Mouse (Mus musculus): Measurements from ENCODE around the gene Asb2. TPM values are rescaled to one million over a fixed set of nuclear protein-coding genes. Genes with fewer than 3 reads are reported as not detected.

The Asb2 gene
- total RNA-seq (2021) = 1 to 10 TPM; 3.3 to 3.7 TPM

DNA sequence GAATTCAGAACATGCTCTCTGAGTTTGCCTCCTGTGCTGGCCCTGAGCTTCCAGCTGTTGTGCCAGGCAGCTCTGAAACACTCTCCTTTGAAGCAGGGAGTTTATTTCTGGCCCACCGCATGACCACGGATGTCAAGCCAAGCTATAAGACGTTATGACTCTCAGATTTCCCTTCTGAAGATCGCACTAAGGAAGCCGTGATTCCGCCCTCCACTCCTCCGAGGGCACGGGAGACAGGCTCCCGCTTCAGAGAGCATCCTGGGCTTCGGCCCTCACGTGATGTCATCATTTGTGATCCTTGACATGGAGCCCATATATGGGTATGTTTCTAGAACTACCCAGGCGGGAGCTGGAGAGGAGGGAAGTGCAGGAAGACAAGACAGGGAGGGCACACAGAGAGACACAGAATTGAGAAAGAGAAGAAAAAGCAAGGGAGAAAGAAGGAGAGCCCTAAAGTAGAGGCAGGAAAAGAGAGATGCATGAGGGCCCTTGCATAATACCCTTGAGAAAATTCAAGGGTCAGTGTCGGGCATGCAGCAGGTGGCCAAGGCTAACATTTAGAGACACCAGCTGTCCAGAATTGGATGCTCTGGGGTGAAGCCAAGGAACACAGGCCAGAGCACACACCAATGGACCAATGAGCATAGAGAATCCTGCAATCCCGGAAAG, at the start of gene Asb2:
Asb2 (minus strand) TSS at position 256 of the 669 bp plus-strand sequence.
- intact Hi-C loops (cut with DNase I) = no loop called here
- DNase-seq (ENCODE audit: extremely low spot score in 1 of 2, low spot score in 2 of 2) = no peak

DNA sequence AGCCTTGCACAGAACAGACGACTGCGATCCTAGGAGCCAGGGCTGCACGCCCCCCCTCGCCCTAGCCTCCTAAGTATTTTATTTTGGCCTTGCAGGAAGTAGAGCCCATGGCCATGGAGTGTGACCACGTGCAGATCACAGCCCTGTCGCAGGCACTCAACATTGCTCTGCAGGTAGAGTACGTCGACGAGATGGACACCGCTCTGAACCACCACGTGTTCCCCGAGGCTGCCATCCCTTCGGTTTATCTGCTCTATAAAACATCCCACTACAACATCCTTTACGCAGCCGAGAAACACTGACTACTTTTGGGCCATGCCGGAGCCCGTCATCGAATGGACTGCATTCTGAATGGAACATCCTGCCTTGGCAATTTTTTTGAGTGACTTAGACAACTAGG, 48.3 kb upstream of the Asb2 start:
- DNase-seq (ENCODE audit: extremely low spot score in 1 of 2, low spot score in 2 of 2) = no peak
- intact Hi-C loops (cut with DNase I) = no loop called here

DNA sequence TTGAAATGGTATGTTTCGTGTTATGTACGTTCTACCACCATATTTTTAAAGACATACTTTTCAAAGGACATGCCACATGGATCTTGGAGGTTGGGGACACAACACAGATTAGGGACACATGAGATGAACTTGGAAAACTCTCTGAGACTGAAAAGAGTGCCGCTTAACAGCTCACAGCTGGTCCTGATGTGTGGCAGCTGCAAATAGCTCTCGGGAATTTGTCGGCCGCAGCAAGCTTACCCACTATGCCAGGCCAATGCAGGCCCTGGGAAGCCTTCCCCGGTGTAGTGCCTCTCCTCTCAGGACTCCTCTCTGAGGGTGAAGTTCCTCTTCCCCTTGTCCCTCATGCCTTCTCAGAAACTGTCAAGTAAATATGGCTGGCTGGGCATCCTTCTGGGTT, 41.0 kb upstream of the Asb2 start:
- no peak for DNase-seq (ENCODE audit: extremely low spot score in 1 of 2, low spot score in 2 of 2)
- intact Hi-C loops (cut with DNase I) = no loop called here

DNA sequence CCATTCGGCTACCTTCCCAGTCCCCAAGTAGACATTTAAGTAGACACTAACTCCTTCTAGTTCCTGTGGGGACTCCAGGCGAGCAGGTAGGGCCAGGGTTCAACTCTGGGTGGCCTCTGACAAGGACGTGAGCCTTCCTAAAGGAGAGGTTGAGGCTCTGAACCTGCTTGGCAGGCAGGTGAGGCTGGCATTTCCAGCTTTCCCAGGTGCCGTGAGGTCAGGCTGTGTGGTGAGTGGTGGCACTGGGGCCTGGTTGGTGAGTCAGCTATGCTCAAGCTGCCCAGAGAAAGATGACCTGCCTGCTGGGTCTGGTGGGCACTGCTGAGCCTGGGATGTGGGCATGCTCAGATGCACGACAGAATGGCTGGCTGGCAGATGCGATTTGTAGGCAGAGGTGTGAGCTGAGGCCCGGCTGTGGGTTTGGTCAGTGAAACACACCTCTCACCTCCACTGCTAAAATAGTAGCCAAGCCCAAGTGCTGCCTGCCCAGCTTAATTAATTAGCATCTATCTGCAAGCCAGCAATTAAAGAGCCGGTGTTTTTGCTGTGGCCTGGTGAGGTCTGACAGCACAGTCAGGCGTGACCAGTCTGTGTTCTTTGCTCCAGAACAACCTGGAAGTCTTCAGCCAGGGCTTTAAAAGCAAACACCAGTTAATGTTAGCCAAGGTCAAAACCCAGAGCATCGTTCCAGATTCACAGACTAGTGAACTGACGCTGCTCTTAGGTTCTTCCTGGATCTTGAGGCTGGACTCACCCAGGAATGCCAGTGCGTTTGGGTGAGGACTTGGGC, 39.9 kb upstream of the Asb2 start:
- intact Hi-C loops (cut with DNase I) = no loop called here
- DNase-seq (ENCODE audit: extremely low spot score in 1 of 2, low spot score in 2 of 2) = no peak

DNA sequence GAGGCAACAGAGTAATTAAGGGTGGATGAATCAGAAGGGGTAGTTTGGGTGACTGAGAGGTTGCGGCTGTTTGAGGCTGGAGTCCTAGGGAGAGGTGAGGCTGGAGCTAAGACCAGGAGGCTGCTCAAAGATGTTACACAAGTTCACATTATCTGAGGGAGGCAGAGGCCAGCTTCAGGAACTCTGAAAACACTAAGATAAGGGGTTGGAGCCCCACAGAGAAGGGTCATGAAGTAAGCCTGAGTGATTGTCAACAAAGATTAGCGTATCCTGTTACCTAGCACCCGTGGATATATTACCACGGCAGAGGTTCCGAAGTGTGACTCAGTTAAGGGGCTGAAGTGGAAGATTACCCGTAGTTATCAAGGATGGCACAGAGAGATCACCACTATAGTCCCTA, 37.7 kb upstream of the Asb2 start:
- intact Hi-C loops (cut with DNase I) = no loop called here
- no peak for DNase-seq (ENCODE audit: extremely low spot score in 1 of 2, low spot score in 2 of 2)

DNA sequence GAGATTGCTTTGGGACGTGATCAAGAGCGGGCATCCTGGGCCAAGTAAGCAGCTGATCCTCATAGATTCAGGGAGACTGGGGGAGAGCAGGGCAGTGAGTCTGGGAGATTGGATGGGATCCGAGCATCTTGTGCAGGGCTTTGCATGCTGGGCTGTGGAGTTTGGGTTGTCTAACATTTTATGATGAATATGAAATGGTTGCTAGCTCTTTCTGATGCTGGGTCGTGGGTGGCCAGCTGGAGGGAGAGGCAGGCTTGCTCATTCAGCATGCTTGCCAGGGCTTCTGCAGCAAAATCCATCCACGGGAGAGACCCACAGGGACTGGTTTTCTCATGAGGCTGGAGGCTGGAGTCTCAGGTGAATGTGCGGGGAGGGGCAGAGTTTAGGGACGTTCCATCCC, 35.3 kb upstream of the Asb2 start:
- intact Hi-C loops (cut with DNase I) = no loop called here
- peak in 1 of 2 experiments; percentile 38 for DNase-seq (ENCODE audit: extremely low spot score in 1 of 2, low spot score in 2 of 2)

DNA sequence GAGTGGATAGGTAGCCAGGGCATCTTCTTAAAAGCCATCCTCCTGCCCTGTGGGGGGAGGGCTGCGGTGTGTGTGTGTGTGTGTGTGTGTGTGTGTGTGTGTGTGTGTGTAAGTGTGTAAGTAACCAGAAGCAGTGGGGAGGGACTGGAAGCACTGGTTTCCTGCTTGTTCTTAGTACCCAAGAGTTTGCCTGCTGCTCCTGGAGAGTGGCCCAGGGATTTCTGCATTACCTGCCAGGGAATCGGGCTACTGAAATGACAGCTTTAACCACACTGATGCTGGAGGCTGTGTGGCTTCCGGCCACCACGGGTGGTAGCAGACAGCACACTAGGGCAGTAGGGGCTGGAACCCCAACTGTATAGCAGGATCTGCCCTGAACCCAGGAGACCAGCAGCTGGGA, 34.2 kb upstream of the Asb2 start:
- intact Hi-C loops (cut with DNase I) = no loop called here

DNA sequence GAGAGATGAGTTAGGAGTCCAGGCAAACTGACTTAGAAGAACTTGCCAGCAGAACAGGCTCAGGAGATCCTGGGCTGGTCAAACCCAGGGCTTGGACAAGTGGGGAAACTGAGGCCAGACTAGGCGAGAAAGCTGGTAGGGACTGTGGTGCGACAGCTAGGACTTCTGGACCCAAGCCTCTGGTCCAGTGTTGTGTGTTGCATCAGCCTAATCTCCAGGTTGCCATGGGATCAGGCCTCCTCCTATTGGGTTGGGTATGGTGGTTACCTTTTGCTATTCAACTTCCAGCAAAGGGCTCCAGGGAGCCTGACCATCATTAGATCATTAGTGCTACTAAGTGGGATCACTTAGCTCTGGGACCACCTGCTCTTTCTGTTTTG, 33.5 kb upstream of the Asb2 start:
- intact Hi-C loops (cut with DNase I) = no loop called here
- no peak for DNase-seq (ENCODE audit: extremely low spot score in 1 of 2, low spot score in 2 of 2)

More for the DNA sequence above, 34.2 kb upstream of the Asb2 start:
- no peak for DNase-seq (ENCODE audit: extremely low spot score in 1 of 2, low spot score in 2 of 2)

DNA sequence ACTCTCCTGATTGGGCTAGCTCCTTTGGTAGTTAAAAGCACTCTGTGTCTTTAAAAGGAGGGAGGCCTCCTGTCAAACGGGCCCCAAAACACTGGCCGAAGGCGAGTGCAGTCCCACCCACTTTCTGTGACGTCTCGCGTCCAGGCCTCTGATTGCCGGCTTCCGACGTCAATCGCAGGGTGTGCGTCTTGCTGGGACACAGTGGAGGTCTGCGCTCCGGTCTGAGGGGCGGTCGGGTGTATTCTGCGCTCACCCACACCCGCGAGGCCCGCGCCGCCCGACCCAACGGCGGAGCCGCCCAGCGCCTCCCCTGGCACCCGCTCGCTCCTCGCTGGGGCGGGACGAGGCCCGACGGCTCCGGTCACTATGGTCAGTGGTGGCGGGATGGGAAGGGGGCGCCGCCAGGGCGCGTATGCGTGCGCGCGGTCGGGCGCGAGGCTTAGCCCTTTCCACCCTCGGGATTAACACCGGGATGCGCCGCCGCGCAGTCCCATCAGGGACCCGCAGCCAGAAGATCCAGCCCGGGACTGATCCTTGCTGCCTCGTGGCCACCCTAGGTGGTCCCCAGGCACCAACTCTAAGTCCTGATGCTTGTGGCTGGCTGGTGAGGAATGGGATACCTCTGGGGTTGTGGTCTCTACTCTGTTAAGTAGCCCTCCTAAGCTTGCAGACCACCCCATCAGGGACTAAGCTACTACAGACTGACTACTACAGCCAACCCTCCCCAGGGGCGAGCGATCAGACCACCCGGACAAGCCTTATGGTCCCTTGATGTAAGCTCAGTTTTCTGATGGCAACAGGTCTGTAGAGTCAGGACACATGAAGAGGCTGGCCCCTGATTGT, 32.9 kb upstream of the Asb2 start, which contains the start of gene Otub2:
Otub2 (plus strand) TSS at position 178 of the 843 bp plus-strand sequence.
- intact Hi-C loops (cut with DNase I) = no loop called here
- DNase-seq (ENCODE audit: extremely low spot score in 1 of 2, low spot score in 2 of 2) = peak; percentile 97

DNA sequence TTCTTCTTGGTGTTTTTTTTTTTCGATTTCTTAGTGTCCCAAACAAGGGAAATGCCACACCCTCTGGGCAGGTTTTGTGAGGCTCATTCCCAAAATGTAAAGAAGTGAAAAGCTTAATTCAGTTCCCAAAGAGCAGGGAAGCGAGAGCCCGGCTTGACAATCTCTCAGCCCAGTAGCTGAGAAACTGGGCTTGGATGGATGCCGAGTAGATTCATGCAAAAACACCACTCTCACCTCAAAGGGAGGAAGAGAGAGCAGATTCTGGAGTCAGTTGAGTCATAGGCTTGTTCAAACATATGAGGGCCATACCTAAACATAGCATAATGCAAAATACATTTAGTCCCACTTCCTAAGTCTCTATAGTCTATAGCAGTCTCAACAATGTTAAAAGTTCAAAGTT, 24.4 kb upstream of the Asb2 start:
- intact Hi-C loops (cut with DNase I) = no loop called here
- DNase-seq (ENCODE audit: extremely low spot score in 1 of 2, low spot score in 2 of 2) = no peak

DNA sequence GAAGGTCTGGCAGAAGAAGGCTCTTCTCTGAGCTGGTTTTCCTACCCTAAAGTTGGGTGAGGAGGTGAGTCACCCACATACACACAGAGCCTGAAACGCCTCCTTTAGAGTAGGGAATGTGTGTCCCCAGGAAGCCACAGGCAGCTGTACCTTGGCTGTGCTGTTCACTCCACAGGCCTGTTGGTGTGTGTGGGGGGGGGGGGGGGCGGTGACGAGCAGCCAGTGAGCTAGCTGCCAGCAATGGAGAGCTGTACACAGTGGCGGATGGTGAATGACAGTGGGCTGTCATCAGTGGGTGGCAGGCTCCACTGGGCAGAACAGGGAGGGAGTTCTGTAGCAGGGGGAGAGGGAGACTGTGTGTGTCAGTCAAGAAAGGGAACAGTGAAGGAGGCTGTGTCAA, 21.0 kb upstream of the Asb2 start:
- no peak for DNase-seq (ENCODE audit: extremely low spot score in 1 of 2, low spot score in 2 of 2)
- intact Hi-C loops (cut with DNase I) = no loop called here

DNA sequence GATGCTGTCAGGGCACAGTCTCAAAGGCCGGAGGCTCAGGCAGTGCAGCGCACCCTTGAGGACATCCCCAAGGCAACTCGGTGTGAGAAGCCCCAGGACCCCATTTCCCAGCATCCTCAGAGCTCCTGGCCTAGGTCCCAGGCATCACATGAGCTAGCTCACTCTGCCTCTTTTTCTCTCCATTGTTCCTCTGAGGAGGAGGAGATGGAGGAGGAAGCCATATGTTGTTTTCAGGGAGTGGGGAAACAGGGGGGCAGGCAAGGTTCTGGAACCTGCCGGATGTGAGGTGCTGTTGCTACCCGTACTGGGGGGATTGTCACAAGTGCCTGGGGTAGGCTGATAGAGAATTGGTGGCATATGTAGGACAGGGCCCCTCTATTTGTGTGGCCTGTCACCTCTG, 20.3 kb upstream of the Asb2 start:
- peak; percentile 42 to 62 for DNase-seq (ENCODE audit: extremely low spot score in 1 of 2, low spot score in 2 of 2)
- intact Hi-C loops (cut with DNase I) = no loop called here

DNA sequence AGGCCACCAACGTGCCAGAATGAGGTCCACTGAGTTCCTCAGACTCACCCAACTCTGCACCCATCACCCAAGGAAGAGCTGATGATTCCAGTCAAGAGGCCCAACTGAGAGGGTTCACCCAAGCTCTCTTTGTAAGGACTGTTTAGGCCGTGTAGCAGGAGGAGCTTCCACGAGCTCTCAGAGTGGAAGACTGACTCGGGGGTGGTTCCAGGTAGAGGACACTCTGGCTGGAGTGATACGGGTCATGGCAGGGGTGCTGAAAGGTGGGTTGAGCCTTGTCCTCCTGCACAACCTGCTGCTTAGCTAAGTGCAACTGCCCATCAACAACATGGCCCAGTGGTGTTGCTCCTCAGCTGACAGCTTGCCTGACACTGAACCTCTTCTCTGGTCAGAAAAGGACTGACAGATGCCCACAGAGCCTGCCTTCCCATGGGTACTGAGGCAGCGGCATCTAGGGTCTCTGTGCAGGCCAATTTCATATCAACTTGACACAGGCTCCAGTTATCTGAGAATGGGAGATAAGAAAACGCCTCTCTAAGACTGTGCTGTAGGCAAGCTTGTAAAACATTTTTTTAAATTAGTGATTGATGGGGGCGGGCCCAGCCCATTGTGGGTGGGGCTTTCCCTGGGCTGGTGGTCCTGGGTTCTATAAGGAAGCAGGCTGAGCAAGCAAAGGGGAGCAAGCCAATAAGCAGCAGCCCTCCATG, 17.9 kb upstream of the Asb2 start:
- intact Hi-C loops (cut with DNase I) = no loop called here
- DNase-seq (ENCODE audit: extremely low spot score in 1 of 2, low spot score in 2 of 2) = no peak

DNA sequence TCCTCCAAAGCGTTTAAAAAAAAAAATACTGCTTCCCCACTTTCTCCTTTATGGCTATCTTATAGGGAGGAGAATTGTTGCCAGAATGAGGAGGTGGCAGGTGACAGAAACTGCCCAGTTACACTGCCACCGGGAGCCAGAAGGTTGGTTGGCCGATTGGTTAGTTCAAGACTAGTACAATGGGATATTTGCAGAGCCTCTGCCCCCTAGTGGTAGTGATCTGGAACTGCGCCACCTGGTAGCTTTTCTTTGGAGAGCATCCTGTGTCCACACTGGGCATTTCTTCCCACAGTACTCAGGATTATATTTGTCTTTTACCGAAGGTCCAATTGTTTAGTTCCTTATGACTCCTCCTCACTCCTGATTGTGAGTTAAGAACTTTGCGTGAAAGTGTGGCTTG, 15.9 kb upstream of the Asb2 start:
- intact Hi-C loops (cut with DNase I) = no loop called here
- DNase-seq (ENCODE audit: extremely low spot score in 1 of 2, low spot score in 2 of 2) = no peak

DNA sequence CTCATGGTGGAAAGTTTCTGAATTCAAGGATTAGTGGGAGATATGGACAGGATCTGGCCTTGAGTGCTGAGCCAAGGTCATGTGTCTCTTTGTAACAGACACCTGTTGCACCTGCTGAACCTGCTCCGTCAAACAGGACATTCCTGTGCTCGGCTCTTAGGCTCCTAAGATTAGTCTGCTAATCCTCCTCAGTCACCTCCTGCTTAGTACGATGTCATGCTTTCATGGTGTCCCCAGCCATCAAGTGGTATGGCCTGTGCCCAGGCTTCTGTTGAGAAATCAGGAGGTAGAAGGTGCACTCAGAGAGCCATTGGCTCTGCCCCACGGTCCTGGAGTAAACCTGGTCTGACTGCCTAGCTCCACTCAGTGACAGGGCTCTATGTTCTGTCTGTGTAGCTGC, 15.1 kb upstream of the Asb2 start:
- intact Hi-C loops (cut with DNase I) = no loop called here
- no peak for DNase-seq (ENCODE audit: extremely low spot score in 1 of 2, low spot score in 2 of 2)

DNA sequence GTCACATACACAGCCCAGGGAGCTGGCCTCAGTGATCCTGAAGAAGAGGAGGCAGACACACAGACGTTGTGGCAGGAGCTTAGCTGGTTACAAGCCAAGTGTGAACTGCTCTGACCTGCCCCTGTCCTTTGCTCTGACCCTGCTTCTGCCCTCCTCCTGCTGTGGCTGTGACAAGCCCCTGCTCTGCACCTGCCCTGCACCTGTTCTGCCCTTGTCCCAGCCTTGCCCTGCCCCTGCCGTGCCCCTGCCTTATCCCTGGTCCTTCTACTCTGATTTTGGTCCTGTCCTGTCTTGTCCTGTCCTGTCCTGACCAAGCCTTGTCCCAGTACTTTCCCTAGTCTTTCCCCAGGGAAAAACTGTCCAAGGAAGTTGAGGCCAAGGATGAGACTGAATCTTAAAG, 13.0 kb upstream of the Asb2 start:
- intact Hi-C loops (cut with DNase I) = no loop called here
- no peak for DNase-seq (ENCODE audit: extremely low spot score in 1 of 2, low spot score in 2 of 2)

DNA sequence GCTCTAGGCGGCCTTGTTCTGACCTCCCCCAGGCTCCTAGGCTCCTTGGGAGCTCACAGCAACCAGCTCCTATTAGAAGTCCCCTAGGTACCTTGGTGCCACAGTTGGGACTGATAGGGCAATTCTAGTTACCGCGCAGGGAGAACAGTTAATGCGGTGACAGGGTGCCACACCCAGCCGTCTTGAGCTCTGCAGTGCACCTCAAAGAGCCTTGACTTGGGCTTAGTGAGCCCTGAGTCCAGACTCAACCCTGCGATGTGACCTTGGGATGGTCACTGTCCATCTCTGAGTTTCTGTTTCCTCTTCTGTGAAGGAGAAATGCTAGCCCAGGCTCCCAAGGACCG, 12.5 kb upstream of the Asb2 start:
- no peak for DNase-seq (ENCODE audit: extremely low spot score in 1 of 2, low spot score in 2 of 2)
- intact Hi-C loops (cut with DNase I) = no loop called here

DNA sequence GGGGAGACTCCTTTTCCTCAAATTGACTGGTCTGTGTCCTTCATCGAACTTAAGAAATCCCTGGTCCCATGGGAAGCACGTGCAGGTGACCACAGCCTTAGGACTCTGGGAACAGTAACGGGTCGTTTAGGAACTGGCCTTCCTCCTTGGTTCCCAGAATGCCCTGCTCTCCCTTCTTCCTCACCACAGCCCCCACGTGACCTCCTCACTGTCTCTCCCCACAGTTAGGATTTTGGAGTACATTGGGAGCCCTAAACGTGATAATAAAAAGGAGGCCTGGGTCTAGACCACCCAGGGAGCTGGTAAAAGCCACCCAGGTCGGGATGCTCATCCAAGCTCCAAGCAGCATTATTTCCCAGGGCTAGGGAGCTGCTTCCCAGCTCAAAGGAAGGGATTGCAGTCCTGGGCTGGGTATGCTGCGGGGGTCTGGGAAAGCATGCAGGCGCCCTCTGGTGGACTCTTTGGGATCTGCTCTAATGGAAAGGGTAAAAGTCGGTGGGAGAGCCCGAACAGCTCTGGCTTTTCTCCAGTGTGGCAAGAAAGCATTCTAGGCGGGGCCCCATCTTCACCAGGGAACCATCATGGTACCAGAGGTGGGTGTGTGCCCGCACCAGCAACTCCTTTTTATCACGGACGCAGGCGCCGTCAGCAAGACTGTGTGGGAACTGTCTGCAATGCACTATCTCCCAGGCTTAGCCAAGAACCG, 12.0 kb upstream of the Asb2 start:
- peak; percentile 78 to 85 for DNase-seq (ENCODE audit: extremely low spot score in 1 of 2, low spot score in 2 of 2)
- intact Hi-C loops (cut with DNase I) = no loop called here

DNA sequence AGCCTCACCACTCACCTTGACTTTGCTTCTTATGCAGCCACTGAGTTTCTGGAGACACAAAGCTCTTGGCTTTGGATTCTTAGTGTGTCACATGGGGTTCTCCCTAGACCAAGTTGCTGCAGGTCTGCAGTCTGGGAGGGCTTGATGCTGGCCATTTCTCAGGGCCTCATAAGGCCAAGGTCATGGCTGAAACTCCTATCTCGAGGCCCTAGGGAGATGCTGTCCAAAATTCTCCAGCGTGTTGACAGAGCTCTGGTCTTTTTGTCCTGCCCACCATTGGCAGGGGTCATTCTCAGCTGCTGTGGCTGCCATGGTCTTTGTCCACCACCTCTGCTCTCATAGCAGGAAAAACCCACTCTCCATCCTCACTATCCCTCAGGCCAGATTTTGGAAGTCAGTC, 11.4 kb upstream of the Asb2 start:
- no peak for DNase-seq (ENCODE audit: extremely low spot score in 1 of 2, low spot score in 2 of 2)
- intact Hi-C loops (cut with DNase I) = no loop called here

Data from left cerebral cortex, postnatal 10 days (tissue).